Mouse (Mus musculus) kidney, adult 18-20 months (tissue): Measurements from ENCODE around the gene Olfr883.

ENCODE experiments used
- DNase-seq: peaks from one replicate; pipeline ENCODE4 v3.0.0; 2021

Gene Olfr883

DNA sequence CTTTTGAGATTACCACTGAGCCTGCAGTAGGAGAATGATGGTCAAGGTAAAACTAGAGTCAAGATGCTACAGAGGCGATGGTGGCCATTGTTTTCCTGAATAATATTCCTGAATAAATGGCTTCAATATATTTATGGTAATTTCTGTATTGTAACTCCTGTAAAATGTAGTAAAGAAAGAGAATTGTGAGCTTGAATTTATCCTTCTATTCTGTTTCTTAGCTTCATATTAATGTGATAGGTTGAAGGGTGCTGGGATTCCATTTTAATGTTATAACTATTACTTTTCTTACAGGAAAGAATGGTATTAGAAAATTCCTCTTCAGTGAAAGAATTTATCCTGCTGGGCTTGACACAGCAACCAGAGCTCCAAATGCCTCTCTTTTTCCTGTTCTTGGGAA is at the start of gene Olfr883:
Olfr883 (plus strand) TSS at position 301 of the 400 bp plus-strand sequence.
- no peak for DNase-seq

GRCm38 (mm10) chr9:37991525-37991924 is 34.1 kb upstream of the Olfr883 start, which contains the start of gene Olfr881:
TSS of gene Olfr881 (plus strand) at chr9:37991825.
- no peak for DNase-seq

DNA sequence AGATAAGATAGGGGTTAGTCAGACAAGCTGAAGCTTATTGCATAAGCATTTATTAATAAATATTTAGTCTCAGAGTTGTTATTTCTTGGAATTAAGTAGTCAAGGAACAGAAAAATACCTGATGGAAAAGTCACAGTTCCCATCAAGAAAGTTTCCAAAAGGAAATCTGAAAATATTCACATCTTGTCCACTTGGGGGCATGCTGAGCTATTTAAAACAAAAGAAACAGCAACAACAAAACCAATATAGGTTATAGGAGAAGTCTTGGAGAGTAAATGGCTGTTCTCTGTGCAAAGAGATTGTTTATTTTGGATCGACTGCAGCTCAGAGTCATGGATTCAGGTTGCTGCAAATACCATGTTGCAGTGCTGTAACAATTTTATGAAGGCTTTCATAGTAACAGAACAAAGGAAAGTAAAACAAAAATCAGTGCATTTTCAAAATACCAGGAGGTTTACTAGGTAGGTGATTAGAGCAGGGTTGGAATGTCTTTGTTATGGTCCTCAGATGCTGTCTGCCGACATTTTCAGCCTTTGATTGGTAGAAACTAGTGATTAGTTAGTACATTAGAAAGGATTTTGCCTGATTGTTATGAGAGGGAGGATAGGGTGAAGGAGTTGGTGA is 26.9 kb upstream of the Olfr883 start:
- no peak for DNase-seq

DNA sequence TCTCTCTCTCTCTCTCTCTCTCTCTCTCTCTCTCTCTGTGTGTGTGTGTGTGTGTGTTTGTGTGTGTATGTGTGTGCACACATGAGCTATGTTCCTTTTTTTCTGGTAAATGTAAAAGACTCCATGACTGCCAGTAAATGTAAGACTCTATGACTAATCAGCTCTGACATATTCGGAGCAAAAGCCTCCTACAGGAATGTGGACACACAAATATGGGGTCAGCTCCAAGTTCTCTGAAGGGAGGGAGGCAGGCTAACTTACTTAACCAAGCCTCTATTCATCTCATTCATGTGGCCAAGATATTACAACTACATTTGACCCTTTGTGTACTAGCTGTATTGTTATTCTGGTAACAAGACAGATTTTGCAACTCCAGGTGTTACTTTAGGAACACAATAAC is 25.6 kb upstream of the Olfr883 start:
- DNase-seq: no peak

DNA sequence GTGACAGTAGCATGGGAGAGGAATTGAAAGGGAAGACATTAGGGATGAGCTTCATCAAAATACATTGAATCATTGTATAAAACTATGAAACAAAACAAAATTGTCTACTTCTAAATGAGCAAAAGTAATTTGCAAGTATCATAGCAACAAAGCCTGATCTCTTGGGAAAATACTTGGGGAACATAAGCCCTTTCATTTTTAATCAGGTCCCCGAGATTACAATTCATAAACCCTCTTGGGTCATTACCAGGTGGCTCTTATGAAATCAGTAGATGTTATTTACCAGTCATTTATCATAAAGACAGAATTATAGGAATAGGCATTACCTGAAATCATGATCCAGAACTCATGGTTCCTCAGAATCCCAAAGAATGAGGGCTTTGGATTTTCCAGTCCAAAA is 20.6 kb downstream of the Olfr883 start, which contains the start of gene Olfr884:
Olfr884 (plus strand) TSS at position 301 of the 400 bp plus-strand sequence.
- no peak for DNase-seq

DNA sequence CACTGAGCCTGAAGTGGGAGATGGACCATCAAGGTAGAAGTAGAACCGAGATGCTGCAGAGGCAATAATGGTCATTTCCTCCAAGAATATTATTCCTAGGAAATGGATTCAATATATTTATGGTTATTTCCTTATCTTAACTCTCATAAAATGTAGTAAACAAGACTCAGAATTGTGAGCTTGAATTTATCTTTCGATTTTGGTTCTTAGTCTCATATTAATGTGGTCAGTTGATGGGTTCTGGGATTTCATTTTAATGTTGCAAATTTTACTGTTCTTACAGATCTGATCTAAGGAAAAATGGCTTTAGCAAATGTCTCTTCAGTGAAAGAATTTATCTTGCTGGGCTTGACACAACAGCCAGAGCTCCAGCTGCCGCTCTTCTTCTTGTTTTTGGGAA is 35.4 kb downstream of the Olfr883 start, which contains the start of gene Olfr885:
Olfr885 (plus strand) TSS at position 301 of the 400 bp plus-strand sequence.
- DNase-seq: no peak
